Comparison of ENCODE assay signal across 7 mouse cellular contexts in the genomic region with DNA sequence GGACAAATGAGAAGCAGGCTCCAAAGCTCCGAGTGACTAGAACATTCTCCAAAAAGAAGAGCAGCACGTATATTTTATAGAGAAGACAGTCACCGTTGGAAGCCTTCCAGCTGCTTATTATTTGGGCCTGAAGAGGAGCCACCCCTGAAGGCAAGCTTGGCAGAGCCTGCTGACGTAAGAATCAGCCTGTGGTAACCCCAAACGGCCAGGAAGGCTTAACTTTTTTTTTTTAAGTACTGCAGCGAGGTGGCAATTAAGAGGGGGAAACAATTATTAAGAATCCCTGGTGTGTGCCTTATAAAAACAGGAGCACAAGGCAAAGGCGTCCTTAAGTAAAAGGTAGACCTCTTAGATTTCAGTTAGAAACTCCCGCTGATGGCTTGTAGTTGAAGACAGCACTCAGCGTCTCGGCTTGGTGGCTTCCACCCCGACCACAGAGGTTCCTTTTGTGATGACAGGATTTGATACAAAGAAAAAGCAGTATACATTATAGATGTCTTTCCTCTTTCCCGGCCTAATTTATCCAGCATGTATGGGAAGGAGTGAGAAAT. TPM values are rescaled to one million over a fixed set of nuclear protein-coding genes. Genes with fewer than 3 reads are reported as not detected.
DNase-seq lines count a peak whose midpoint lies in the region; ATAC-seq and TF ChIP-seq lines count a peak whose summit lies in the region.

No protein-coding gene starts in this region.

- H3ac ChIP-seq in C2C12 (ENCODE audit: control insufficient read depth, insufficient read length, low read depth) = no peak overlapping the region

- no peaks in the 10 kb centered on the region for H3K79me2 ChIP-seq in C2C12 (ENCODE audit: control insufficient read depth, insufficient read depth)

- 4% methylated on average over 12 of the region's 12 CpGs for WGBS in embryonic facial prominence, embryonic 11.5 days
- WGBS in hindbrain, embryonic 13.5 days = 1% methylated on average over 12 of the region's 12 CpGs
- 2% methylated on average over 12 of the region's 12 CpGs for WGBS in lung, embryonic 14.5 days

- no peak for TF ChIP-seq POLR2A in ES-Bruce4 (IDR thresholded peaks at IDR 0.05; ENCODE audit: insufficient read depth, low read length)

- H3K27me3 ChIP-seq in C2C12 (ENCODE audit: control insufficient read depth, insufficient read depth, insufficient read length) = no peaks in the 10 kb centered on the region
- H3K27me3 ChIP-seq in ES-Bruce4 (ENCODE audit: control insufficient read depth, insufficient read depth, low read length, poor library complexity, severe bottlenecking) = no peaks in the 10 kb centered on the region
- no peaks in the 10 kb centered on the region for H3K27me3 ChIP-seq in embryonic facial prominence, embryonic 11.5 days (ENCODE audit: control insufficient read depth, insufficient read depth, low read length)
- no peaks in the 10 kb centered on the region for H3K27me3 ChIP-seq in hindbrain, embryonic 13.5 days
- H3K27me3 ChIP-seq in lung, embryonic 14.5 days (ENCODE audit: insufficient read depth, low read length) = no peaks in the 10 kb centered on the region

- peak overlapping the region; percentile 80 for H3K4me2 ChIP-seq in embryonic facial prominence, embryonic 11.5 days (ENCODE audit: low read depth, low read length)
- H3K4me2 ChIP-seq in hindbrain, embryonic 13.5 days = peak overlapping the region; percentile 87
- peak overlapping the region; percentile 80 for H3K4me2 ChIP-seq in lung, embryonic 14.5 days

- H3K4me3 ChIP-seq in C2C12 (ENCODE audit: insufficient read depth, poor library complexity, severe bottlenecking) (peak overlapping the region; percentile 55), ES-Bruce4 (ENCODE audit: low read depth, low read length) (peak overlapping the region; percentile 78)
- peak overlapping the region; percentile 63 for H3K4me3 ChIP-seq in embryonic facial prominence, embryonic 11.5 days (ENCODE audit: low read depth, low read length)
- peak overlapping the region; percentile 73 for H3K4me3 ChIP-seq in hindbrain, embryonic 13.5 days
- H3K4me3 ChIP-seq in lung, embryonic 14.5 days (ENCODE audit: low read depth, low read length) = peak overlapping the region; percentile 75

- TF ChIP-seq EP300 in ES-Bruce4 (IDR thresholded peaks at IDR 0.05; ENCODE audit: insufficient read depth, low read depth, low read length) = no peak

- H3K36me3 ChIP-seq in C2C12 (ENCODE audit: control insufficient read depth, insufficient read depth) (peaks cover 5% of the 10 kb centered on the region), ES-Bruce4 (ENCODE audit: control insufficient read depth, insufficient read depth, low read length, poor library complexity, severe bottlenecking) (no peaks in the 10 kb centered on the region)
- H3K36me3 ChIP-seq in embryonic facial prominence, embryonic 11.5 days (replicated peaks; ENCODE audit: control insufficient read depth, insufficient read depth, low read depth, low read length) = no peaks in the 10 kb centered on the region
- no peaks in the 10 kb centered on the region for H3K36me3 ChIP-seq in hindbrain, embryonic 13.5 days
- H3K36me3 ChIP-seq in lung, embryonic 14.5 days (ENCODE audit: insufficient read depth) = no peaks in the 10 kb centered on the region

- no peak for ATAC-seq in embryonic facial prominence, embryonic 11.5 days (replicated peaks; ENCODE audit: insufficient number of reproducible peaks, low FRiP score, low TSS enrichment, low read depth)
- no peak for ATAC-seq in hindbrain, embryonic 13.5 days (ENCODE audit: low FRiP score)
- no peak for ATAC-seq in lung, embryonic 14.5 days (ENCODE audit: insufficient read depth)

- peak overlapping the region; percentile 93 for H3K9ac ChIP-seq in ES-Bruce4 (ENCODE audit: low read depth, poor library complexity, severe bottlenecking)
- H3K9ac ChIP-seq in embryonic facial prominence, embryonic 11.5 days (replicated peaks; ENCODE audit: low read length) = peak overlapping the region; percentile 80
- H3K9ac ChIP-seq in hindbrain, embryonic 13.5 days = peak overlapping the region; percentile 80
- H3K9ac ChIP-seq in lung, embryonic 14.5 days = peak overlapping the region; percentile 82

- no peak overlapping the region for H3K27ac ChIP-seq in ES-Bruce4 (ENCODE audit: insufficient read depth, low read length)
- H3K27ac ChIP-seq in embryonic facial prominence, embryonic 11.5 days (replicated peaks; ENCODE audit: low read depth, low read length) = no peak overlapping the region
- H3K27ac ChIP-seq in hindbrain, embryonic 13.5 days = no peak overlapping the region
- H3K27ac ChIP-seq in lung, embryonic 14.5 days (ENCODE audit: low read depth) = peak overlapping the region; percentile 73; the same call in 1 of the 2 replicates

- H3K4me1 ChIP-seq in ES-Bruce4 (ENCODE audit: control insufficient read depth, insufficient read depth, low read length) = no peaks in the 10 kb centered on the region
- no peaks in the 10 kb centered on the region; the same call in none of the 2 replicates for H3K4me1 ChIP-seq in embryonic facial prominence, embryonic 11.5 days (ENCODE audit: control insufficient read depth, insufficient read depth, low read length)
- peaks cover 22% of the 10 kb centered on the region for H3K4me1 ChIP-seq in hindbrain, embryonic 13.5 days (replicated peaks)
- 0 out of 2 replicates have a peak, but pooled peaks cover 12% of the 10 kb centered on the region for H3K4me1 ChIP-seq in lung, embryonic 14.5 days (ENCODE audit: insufficient read depth)

- H3K79me3 ChIP-seq in C2C12 (ENCODE audit: low read depth) = peaks cover 2% of the 10 kb centered on the region

- 0 out of 2 replicates have a peak, but pooled peaks cover 2% of the 10 kb centered on the region for H3K9me3 ChIP-seq in ES-Bruce4 (replicated peaks; ENCODE audit: control insufficient read depth, insufficient read depth, low read length, poor library complexity, severe bottlenecking)
- no peaks in the 10 kb centered on the region for H3K9me3 ChIP-seq in embryonic facial prominence, embryonic 11.5 days (replicated peaks; ENCODE audit: control insufficient read depth, low read length)
- H3K9me3 ChIP-seq in hindbrain, embryonic 13.5 days = no peaks in the 10 kb centered on the region
- no peaks in the 10 kb centered on the region for H3K9me3 ChIP-seq in lung, embryonic 14.5 days (ENCODE audit: low read depth, low read length)

- TF ChIP-seq CTCF in C2C12 (IDR thresholded peaks at IDR 0.05; ENCODE audit: control insufficient read depth, insufficient read depth, insufficient read length) (no peak), ES-Bruce4 (IDR thresholded peaks at IDR 0.05; ENCODE audit: low read depth, low read length) (no peak)
- TF ChIP-seq CTCF in lung, embryonic 14.5 days (IDR thresholded peaks at IDR 0.05; ENCODE audit: low read depth) = no peak

- peak; percentile 37 for DNase-seq in embryonic facial prominence, embryonic 11.5 days (ENCODE audit: low spot score)
- peak; percentile 77 for DNase-seq in lung, embryonic 14.5 days
- DNase-seq in retina, postnatal 1 day = peak; percentile 53
- no peak for DNase-seq in testis, postnatal 14 days (ENCODE audit: low spot score)

TF ChIP-seq in C2C12, 6 proteins besides CTCF, POLR2A, EP300 and RAD21:
- TF ChIP-seq MYOG (IDR thresholded peaks at IDR 0.05; ENCODE audit: control insufficient read depth, extremely low read depth, insufficient read length) = no peak
- no peak for TF ChIP-seq MAX (IDR thresholded peaks at IDR 0.05)
- no peak for TF ChIP-seq MYOD1 (IDR thresholded peaks at IDR 0.05; ENCODE audit: control insufficient read depth, insufficient read length, low read depth)
- TF ChIP-seq FOSL1 (IDR thresholded peaks at IDR 0.05; ENCODE audit: insufficient read depth, low read length, poor library complexity, severe bottlenecking) = no peak
- TF ChIP-seq CEBPB (IDR thresholded peaks at IDR 0.05; ENCODE audit: low read depth) = no peak
- TF ChIP-seq USF1 (IDR thresholded peaks at IDR 0.05; ENCODE audit: low read depth) = no peak

RNA-seq across cellular contexts. Expression of gene Rell1, which starts 1.0 kb away (rescaled TPM):
- polyA plus RNA-seq in C2C12 (2012; fragmentation: generic; extraction: Trizol) = 11.8 TPM
- 57.1 and 59.5 TPM in 2 replicates for polyA plus RNA-seq in ES-Bruce4 (2011; ENCODE audit: insufficient read depth, insufficient read length, low read depth, missing spikeins)
- polyA plus RNA-seq in embryonic facial prominence, embryonic 11.5 days (2014; fragmentation: Nextera tagmentation; extraction: Ambion mirVana) = 15.0 and 17.8 TPM in 2 replicates
- polyA plus RNA-seq in hindbrain, embryonic 13.5 days (2015; fragmentation: Nextera tagmentation; extraction: Ambion mirVana) = 9.0 and 10.2 TPM in 2 replicates
- polyA plus RNA-seq in lung, embryonic 14.5 days (2014; fragmentation: Nextera tagmentation; extraction: Ambion mirVana) = 15.7 and 16.6 TPM in 2 replicates
